Mouse (Mus musculus) right cerebral cortex, adult 2 months (tissue): ENCODE results near the gene Nfix.

Experiments used
- DNase-seq, 2 experiments: peaks; one replicate each; pipeline ENCODE4 v3.0.0; 2021 to 2022; ENCODE audit warnings: low spot score in 2 of 2

Gene Nfix

DNA sequence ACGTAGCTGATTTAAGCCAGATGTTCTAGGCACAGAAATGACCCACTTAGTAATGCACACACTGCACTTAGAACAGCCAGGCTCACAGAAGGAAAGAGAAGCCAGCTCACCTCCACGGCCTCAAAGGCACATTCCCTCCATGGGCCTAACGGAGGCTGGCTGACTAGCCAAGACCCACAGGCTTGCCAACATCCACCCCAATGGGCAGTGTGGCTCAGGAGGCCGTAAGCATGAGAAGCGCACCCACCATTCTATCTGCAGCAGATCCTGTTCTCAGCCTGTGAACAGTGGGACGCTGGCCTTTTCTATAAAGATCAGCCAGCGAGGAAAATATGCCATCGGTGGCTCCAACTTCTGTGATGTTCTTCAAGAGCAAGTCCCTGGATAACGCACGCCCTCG lies 83.4 kb downstream of the Nfix start:
- DNase-seq: no peak

DNA sequence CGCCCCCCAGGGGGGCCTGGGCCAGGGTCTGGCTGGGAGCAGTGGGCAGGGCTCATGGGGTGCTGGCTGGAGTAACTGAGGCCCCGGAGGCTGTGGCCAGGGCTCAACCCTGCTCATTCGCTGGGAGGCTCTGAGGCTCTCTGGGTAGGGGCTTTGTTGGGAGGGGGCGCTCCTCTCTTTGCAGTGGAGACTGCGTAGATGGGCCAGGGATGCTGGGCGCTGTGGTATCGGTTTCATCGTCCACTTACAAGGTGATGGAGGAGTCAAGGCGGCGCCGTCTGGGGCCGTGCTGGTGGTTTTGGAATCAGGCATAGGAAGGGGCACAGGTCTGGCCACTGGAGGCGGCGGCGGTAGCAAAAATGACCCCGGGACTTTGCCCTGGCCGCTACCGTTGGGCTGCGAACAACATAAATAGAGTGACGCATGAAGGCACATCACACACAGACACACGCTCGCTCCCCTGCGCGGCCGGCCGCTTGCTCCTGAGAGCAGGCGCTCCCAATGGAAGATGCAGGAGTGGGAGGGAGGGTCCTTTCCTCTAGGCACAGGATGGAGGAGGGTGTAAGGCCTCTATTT lies 84.2 kb downstream of the Nfix start:
- no peak for DNase-seq

DNA sequence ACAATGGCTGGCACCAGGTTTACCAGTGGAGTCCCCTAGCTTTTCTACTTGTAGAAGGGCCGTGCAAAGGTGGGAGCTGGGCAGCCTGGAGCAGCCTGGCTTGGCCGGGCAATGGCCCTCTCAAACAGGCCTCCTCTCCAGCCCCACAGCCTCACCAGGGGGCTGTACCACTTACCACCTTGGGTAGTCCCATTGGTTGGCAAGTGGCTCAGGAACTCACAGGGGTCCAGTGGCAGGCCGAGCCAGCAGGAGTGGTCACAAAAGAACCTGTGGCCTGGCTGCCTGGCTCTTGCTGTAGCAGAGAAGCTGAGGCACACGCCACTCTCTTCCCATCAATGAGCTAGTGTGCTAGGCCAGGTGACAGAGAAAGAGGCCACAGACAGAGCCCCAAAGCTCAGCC lies 86.0 kb downstream of the Nfix start:
- DNase-seq: no peak

DNA sequence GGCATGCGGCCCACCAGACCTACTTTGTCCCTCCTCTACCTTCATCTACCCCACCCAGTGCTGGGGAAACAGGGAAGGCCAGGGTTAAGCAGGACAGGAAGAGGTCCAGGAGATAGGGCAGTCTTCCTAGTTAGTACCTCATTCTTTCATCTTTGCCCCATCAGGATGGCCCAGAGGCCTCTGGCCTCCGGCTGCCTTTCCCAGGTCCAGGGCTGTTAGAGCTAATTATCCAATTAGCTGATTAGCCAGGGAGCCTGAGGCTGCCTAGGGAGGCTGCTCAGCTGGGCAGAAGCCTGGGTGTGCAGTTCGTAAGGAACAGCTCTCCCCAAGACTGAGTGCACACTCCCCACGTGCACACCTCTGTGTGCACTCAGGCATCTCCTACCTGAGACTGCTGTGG lies 86.8 kb downstream of the Nfix start:
- DNase-seq: no peak

DNA sequence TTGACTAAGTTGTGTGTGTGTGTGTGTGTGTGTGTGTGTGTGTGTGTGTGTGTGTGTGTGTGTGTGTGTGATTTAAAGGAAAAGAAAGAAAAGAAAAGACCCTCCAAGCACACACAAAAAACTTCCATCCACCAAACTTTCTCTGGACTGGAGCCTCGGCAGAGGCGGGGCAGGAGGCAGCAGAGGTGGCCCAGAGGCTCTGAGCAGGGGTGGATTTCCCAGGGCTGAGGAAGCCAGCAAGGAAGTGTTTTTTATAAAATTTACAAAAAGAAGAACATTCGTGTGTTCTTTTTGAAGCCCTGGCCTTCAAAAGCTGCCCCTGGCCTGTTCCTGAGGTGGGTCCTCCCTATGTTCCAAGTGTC lies 87.4 kb downstream of the Nfix start:
- no peak for DNase-seq

DNA sequence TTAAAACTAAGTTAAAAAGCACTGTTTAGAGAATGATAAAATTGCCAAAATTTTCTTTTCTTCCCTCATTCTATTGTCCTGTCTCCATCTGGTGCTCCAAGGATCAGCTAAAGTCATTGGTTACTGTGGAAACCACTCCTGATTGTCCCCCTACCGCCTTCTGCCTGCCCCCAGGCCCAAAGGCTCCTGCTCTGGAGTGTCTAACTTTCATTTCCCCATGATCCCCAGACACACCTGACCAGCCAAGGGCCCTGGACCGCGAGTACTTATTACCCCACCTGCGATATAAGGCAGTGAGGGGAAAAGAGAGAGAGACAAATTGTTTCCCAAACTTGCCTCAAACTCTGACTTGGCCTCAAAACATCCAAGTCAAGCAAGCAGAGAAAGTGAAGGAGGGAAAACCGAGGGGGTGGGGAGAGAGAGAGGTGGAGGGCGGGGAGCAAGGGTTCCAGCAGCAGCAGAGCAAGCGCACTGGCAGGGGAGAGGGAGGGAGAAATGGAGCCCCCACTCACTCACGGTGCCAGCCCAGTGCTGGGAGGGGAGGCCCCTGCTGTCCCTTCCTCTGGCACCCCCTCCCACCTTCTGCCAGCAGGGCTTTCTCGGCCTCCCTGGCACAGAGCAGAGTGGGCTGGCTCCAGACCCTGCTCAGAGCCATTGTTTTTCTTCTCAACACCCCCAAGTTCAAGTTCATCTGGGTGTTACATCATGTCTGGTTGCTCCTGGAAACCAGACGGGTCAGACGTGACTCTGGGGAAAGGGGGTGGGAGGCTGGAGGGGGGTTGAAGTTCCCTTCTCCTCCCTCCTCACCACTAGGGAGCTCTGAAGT lies 88.0 kb downstream of the Nfix start:
- no peak for DNase-seq

DNA sequence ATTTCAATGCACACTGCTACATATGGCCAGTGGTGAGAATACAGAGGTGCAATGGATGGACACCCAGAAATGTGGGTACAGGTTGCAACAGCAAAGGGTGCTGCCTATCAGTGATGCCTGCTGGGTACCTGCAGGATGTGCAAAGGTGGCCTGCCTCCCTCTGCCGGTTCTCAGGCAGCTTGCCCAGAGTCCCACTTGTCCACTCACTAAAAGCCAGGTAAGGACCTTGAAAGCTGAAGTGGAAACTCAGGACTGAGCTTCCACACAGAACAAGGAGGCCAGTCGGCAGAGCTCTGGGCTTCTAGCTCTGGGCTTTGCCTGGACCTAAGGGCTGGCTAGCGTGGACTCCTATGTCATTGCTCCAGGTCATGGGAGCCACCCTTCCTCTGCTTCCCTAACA lies 88.8 kb downstream of the Nfix start:
- no peak for DNase-seq

DNA sequence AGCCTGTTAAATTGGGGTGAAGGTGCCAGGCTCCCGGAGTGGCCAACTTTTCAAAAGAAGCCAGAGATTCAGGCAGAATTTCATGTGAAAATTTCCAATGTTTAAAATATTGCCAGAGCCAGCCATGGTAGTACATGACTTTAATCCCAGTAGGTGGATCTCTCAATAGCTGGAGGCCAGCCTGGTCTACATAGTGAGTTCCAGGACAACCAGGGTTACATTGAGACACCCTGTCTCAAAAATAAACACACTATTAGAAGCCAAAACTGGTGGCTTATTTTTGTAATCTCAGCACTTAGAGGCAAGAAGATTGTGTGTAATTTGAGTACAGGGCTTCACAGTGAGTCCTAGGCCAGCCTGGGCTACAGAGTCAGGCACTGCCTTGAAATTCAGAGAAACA lies 90.2 kb downstream of the Nfix start:
- no peak for DNase-seq

DNA sequence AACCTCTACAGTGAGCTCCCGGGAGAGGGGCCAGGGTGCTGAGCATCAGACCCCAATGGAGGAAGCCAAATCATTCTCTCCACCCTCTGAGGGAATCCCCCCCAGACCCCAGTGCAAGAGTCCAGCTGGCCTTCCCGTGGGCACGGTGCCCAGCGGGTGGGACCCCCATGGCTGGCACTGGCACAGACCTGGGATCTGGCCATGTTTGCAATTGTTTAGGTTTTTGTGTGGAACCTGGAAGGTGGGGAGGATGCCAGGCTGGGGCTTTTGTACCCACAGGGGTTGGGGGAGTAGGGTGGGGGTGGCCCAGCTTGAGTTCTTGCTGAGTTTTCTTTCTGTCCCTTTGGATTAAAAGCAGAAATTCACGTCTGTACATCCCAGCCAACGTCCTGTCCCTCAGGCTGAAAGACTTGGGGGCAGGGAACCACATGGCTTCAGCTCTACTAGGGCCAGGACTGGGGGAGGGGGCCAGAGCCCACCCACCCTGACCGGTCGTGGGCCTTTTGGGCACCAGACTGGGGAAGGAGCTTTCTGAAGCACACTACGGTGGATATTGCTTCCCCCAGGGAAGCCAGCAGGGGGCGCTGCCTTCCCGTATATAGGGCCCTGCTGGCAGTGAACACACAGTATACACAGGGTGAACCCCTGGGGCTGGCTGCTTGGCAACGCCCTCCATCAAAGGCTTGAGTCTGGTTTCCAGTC lies 91.2 kb downstream of the Nfix start:
- DNase-seq: peak; percentile 84 to 91

DNA sequence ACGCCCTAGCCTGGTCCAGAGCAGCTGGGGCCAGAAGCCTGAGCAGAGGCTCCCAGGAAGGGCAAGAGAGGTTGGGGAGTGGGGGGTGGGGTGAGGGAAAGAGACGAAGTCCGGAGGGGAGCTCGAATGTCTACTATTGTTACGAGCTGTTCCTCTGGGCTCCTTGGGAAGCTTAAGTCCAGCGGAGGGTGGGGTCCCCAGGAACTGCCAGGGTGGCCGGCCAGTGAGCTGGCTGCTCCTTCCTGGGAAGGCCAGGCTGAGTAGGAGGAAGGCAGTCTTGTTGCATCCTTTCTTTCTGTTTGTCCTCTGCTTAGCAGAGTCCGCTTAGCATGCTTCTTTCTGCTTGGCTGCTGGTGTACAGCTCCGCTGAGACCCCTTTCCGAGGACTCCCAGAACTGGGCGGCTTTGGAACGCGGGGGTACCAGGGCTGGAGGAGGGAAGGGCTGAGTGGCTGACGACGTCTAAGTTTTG lies 92.0 kb downstream of the Nfix start:
- DNase-seq: no peak

DNA sequence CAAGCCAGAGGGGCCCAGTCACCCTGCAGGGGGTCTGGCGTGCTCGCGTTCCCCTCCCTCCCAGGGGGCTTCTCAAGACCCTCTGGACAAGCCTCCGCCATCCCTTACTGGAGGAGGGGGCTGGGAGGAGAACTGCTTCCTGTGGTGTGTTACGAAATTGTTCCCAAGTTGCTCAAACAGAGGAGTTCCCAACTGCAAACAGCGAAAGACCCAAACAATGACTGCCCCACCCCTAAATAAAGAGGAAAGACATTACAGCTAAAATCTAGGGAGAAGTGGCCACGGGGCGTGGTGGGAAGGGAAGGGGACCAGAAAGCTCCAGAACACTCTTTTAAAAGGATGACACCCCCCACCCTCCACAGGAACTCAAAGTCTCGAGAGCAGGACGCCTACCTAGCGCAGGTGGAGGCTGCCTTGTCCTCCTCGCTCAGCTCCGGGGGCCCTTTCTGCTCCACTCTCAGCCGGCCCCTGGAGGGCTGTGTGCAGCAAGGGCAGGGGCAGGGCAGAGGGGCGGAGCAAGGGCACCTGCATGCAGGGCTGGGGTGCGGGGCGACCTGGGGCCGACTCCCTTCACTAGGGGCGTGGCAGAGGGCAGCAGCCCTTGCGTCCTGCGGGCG lies 92.8 kb downstream of the Nfix start:
- no peak for DNase-seq

DNA sequence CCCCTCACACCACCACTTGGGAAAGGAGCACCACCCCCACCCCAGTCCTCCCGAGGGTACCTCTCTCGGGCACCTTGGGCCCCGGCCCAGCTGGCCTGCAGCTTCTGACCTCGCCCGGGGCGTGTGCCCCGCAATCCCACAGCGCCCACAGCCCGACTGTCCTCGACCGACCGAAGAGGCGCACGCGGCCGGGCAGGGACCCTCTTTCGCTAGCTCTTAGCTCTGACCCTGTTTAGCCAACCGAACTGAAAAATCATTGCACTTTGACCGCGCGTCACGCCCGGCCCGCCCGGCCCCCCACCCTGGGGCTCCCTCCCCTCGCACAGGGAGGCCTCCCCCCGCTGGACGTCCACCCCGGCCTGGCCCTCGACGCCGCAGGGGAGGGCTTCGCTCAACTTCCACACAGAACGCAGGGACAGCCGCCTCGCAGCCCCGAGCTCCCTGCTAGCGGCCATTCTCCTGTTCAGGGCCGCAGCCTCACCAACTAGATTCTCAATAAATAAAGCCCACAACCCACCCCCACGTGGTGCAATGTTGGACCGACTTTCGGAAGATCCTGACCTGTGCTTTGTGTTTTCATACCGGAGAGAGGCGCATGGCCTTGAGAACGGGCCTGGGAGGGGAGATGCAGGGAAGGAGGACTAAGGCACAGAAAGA lies 93.4 kb downstream of the Nfix start:
- no peak for DNase-seq

DNA sequence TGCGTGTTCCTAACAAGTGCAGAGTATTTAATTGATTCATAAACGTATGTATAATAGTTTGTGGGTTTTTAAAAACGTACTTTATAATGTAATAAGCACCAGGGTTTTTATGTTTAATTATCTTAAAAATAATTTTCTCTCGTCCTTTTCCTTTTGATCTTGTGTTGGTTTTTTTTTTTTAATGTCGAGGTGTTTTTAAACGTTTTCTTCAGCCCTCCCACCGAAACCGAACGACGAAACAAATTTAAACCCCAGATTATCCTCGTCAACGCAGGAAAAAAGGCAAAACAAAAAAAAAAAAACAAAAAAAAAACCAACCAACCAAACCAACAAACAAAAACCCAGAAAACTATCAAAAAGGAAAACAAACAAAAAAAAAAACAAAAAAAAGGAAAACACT lies 94.2 kb downstream of the Nfix start:
- no peak for DNase-seq

DNA sequence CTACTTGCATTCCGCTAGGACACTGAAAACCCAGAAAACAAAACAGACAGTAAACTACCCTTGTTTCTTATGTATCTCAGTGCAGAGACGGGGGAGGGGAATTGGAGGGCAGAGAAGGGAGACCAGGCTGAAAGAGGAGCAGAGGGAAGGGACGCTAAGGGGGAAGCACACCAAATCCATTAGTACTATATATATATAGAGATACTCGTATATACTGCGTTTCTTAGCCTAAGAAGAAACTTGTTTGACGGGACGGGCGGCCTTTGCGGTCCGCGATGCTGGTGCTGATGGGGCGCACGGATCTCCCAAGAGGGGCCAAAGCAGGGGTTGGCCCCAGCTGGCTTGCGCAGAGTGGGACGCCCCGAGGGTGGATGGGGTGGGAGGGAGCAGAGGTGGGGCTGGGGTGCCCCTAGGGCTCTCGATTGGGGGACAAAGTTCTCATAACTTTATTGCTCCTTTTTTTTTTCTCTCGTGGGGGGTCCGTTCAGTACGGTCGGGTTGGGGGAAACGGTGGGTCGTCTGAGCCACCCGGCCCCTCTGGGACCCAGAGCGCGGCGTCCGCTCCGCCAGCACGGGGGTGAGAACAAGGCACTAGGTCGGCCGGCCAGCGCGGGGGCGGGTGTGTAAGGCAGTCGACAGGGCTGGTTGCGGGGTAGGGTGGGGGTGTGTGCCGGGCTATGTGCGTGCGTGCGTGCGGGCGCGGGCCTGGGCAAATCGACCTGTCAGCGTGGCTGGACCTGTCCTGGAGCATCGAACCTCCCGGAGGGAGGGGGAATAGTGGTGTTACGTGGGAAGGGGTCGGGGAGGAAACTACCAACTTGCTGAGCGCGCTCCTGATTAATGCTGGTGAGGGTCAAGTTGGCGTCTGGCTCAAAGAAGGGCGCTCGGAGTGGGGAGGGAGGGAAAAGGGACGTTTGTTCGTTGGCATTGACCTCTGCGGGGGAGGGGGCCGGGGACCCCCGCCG lies 95.0 kb downstream of the Nfix start:
- DNase-seq: no peak

DNA sequence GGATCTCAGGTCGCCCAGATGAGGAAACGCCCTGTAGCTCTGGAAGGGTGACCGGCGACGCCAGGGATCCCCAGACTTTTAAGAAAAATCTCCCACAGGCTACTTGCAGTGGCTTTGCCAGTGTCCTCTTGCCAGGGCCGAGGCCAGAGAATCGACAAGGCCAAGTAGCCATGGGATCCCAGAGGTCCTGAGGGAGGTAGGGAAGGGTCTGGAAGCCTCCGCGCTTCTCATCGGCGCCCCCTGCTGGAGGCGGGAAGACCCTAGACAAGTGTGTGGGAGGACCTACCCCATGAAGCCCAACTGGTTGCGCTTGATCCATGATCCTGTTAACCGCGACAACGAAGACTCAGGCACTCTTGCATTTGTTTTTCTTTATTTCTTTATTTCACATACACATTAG lies 95.8 kb downstream of the Nfix start:
- DNase-seq: peak in 1 of 2 experiments; percentile 48

DNA sequence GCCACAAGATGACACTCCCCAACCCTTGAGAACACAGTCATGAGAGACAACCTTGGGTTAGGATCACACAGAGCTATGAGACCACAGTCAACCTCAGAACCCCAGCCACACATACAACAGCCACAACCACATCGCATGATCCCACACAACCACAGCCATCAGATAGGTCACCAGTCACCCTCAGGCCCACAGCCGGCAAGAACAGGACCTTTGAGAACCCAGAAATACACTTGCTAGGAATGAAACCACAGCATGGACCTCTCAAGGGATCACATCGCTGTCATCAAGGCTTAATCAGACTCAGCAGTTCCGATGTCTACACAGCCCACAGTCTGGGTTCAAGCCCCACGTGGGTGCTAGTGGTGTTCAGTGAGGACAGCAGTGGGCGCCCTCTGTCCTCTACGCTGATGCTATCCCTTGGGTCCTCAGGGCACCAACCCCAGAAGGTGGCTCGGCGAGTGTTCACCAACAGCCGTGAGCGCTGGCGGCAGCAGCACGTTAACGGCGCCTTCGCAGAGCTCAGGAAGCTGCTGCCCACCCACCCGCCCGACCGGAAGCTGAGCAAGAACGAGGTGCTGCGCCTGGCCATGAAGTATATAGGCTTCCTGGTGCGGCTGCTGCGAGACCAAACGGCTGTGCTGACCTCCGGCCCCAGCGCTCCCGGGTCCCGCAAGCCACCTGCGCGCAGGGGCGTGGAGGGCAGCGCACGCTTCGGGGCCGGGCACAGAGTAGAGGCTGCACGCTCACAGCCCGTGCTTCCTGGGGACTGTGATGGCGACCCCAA lies 96.5 kb downstream of the Nfix start:
- no peak for DNase-seq

DNA sequence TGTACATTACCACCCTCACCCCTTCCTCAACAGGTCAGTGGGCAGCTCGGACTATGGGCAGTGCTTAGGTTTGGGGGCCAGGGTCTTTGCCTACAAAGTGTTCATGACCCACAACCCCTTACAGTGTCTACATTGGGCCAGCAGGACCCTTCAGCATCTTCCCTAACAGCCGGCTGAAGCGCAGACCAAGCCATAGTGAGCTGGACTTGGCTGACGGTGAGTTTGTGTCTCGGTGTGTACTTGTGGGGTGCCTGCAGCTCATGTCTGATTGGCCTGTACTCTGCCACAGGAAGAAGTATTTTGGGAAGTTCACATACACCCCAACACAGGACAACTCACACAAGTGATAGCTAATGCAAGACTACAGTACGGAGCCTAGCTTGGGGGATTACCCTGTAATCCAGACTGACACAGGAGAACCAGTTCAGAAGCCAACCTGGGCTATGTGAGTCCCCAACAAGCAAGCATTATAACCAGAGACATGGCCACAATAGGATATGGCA lies 97.1 kb downstream of the Nfix start:
- no peak for DNase-seq

DNA sequence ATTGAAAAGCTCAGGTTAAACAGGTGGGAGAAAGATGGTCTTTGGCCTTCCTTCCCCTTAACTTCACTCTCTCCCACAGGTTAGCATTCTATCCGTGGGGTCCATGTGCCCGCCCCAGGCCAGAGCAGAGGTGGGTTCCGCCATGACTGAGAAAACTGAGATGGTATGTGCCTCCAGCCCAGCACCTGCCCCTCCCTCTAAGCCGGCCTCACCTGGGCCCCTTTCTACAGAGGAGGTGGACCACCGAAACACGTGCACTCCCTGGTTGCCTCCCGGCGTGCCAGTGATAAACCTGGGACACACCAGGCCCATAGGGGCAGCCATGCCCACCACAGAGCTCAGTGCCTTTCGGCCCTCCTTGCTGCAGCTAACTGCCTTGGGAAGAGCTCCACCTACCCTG lies 97.6 kb downstream of the Nfix start:
- DNase-seq: no peak

DNA sequence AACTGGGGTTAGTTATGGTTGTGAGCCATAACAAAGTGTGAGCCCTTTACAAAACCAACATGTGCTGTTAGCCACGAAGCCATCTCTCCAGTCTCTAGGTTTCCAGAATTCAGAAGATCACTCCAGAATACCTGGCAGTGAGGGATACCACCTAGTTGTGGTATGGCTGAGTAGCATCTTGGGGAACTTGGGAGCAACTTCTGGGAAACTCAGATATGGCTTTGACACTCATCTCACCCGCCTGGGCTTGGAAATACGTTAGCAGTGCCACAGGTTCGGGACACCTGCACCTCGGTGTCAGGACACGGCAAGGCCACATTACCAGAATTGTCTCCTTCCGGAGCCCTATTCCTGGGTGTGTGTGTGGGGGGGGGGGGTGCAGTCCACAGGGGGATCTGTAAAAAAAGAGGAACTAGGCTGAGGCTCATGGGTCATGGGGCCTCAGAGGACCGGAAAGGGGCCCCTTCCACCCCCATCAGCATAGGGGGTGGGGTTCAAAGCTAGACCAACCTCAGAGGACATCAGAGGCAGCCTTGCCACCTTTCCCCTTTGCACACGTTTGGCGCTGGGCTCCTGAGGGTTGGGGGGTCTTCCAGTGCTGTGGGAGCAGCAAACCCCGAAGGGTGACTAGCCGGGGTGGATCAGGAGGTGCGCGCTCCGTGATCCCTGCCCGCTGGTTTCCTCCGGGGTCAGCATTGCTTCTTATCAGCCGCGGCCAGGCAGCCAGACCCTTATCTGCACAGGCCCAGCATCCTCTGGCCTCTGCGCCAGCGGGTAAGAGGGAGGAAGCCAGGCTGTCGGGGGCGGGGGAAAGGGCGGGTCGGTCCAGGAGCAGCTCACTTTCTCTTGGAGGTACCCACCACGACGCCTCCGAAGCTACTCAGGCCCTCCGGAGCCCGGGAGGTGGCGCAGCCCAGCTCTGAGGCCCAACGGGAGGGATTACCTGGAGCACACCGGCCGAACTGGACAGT lies 98.9 kb downstream of the Nfix start, which contains the start of gene Lyl1:
Gene Lyl1 (plus strand): TSS at position 517 of the 971 bp plus-strand sequence.
- no peak for DNase-seq
